Mouse (Mus musculus) stomach, embryonic 16.5 days (tissue): ENCODE data around the gene Masp2. TPM values are rescaled to one million over a fixed set of nuclear protein-coding genes. Genes with fewer than 3 reads are reported as not detected.
A peak's percentile ranks its signal among the peaks of the same experiment; 100 is the strongest.

Experiments
- ATAC-seq: fragments of 200-750 bp; cut with Nextera tagmentation; 2 replicates; pipeline ENCODE4 v1.8.0; 2017; ENCODE audit warnings: moderate number of reproducible peaks, moderate TSS enrichment; ENCODE audit not compliant: insufficient read depth, low FRiP score
- H3K27ac ChIP-seq: fragments of 300-500 bp; sonication (generic); 2 replicates; pipeline ENCODE4 v1.5.1; 2014; ENCODE audit warnings: low read length
- H3K27me3 ChIP-seq: fragments of 300-500 bp; sonication (generic); 2 replicates; pipeline ENCODE4 v1.6.1; 2014; ENCODE audit warnings: low read length, control low read depth, mixed read lengths; ENCODE audit not compliant: control insufficient read depth, insufficient read depth
- H3K36me3 ChIP-seq: fragments of 300-500 bp; sonication (generic); 2 replicates; pipeline ENCODE4 v1.6.1; 2014; ENCODE audit warnings: low read length; ENCODE audit not compliant: control insufficient read depth, insufficient read depth
- H3K4me1 ChIP-seq: fragments of 300-500 bp; sonication (generic); 2 replicates; pipeline ENCODE4 v1.6.1; 2014; ENCODE audit warnings: low read length, control low read depth, mixed read lengths; ENCODE audit not compliant: control insufficient read depth, insufficient read depth
- H3K4me2 ChIP-seq: fragments of 300-500 bp; sonication (generic); 2 replicates; pipeline ENCODE4 v1.6.1; 2014; ENCODE audit warnings: low read depth, low read length, mixed read lengths
- H3K4me3 ChIP-seq: fragments of 300-500 bp; sonication (generic); replicated peaks from 2 replicates; pipeline ENCODE4 v1.5.1; 2014; ENCODE audit warnings: mild to moderate bottlenecking, low read length
- H3K9ac ChIP-seq: fragments of 300-500 bp; sonication (generic); 2 replicates; pipeline ENCODE4 v1.6.1; 2014; ENCODE audit warnings: low read length
- H3K9me3 ChIP-seq: fragments of 300-500 bp; sonication (generic); replicated peaks from 2 replicates; pipeline ENCODE4 v1.6.1; 2016; ENCODE audit warnings: low read length, control low read depth; ENCODE audit not compliant: control insufficient read depth
- WGBS: fragments of 180-500 bp; shearing (Covaris S2); extraction: QIAGEN DNeasy Blood & Tissue Kit; methylation state at CpG from one replicate; pipeline ENCODE4 v1.1.7; 2014; 5-methylcytosine and 5-hydroxymethylcytosine counted together
- polyA plus RNA-seq: library from polyadenylated mRNA; unstranded; fragments of >200 nt; fragmentation: Nextera tagmentation; extraction: Ambion mirVana; gene quantifications from 2 replicates; pipeline ENCODE4 v1.2.1, GENCODE M21; 2015

Masp2 gene
- polyA plus RNA-seq, 1 experiment from 2014 or later, result 1.8 TPM

- H3K4me2 ChIP-seq, result no peak overlapping the region
- ATAC-seq, result peak; percentile 55; the same call in 1 of the 2 replicates
Measured at GRCm38 (mm10) chr4:148639455-148639854, 37.1 kb downstream of the Masp2 start.

GRCm38 (mm10) chr4:148641121-148641520 lies 38.8 kb downstream of the Masp2 start:
- Histone ChIP-seq H3K4me3 (no peak overlapping the region), H3K9me3 (no peaks in the 10 kb centered on the region), H3K9ac (no peak overlapping the region), H3K27ac (no peak overlapping the region), H3K36me3 (no peaks in the 10 kb centered on the region), H3K4me2 (no peak overlapping the region), H3K27me3 (no peaks in the 10 kb centered on the region), H3K4me1 (no peaks in the 10 kb centered on the region)
- WGBS, result 73% methylated on average over 5 of the region's 5 CpGs
- ATAC-seq, result no peak

More at GRCm38 (mm10) chr4:148639455-148639854, 37.1 kb downstream of the Masp2 start:
- H3K36me3 ChIP-seq, result no peaks in the 10 kb centered on the region
- no peak overlapping the region for H3K4me3 ChIP-seq
- H3K27ac ChIP-seq, result no peak overlapping the region
- H3K4me1 ChIP-seq, result no peaks in the 10 kb centered on the region
- WGBS, result 77% methylated on average over 2 of the region's 2 CpGs
- no peaks in the 10 kb centered on the region for H3K27me3 ChIP-seq
- no peak overlapping the region for H3K9ac ChIP-seq
- H3K9me3 ChIP-seq, result no peaks in the 10 kb centered on the region

- ATAC-seq, result 0 out of 2 replicates have a peak, but pooled peaks have one; percentile 16
- peaks cover 3% of the 10 kb centered on the region; the same call in 1 of the 2 replicates for H3K4me1 ChIP-seq
- H3K9me3 ChIP-seq, result no peaks in the 10 kb centered on the region
- H3K4me2 ChIP-seq, result peak within 1 kb of the TSS; percentile 49
- H3K9ac ChIP-seq, result peak within 1 kb of the TSS; percentile 60
- no peaks in the 10 kb centered on the region for H3K36me3 ChIP-seq
- peak within 1 kb of the TSS; percentile 25 for H3K4me3 ChIP-seq
- WGBS, result 52% methylated on average over 15 of the region's 15 CpGs
- H3K27me3 ChIP-seq, result no peaks in the 10 kb centered on the region
- H3K27ac ChIP-seq, result no peak within 1 kb of the TSS
Measured at GRCm38 (mm10) chr4:148643291-148644156, 41.2 kb downstream of the Masp2 start, which contains the start of gene Gm572. TSS of gene Gm572 (plus strand) at chr4:148643317.

- Histone ChIP-seq H3K9ac (peak overlapping the region; percentile 60), H3K27ac (no peak overlapping the region)
- no peak for ATAC-seq
Measured at GRCm38 (mm10) chr4:148644157-148644511, 41.8 kb downstream of the Masp2 start.

GRCm38 (mm10) chr4:148644926-148645325 lies 42.6 kb downstream of the Masp2 start:
- H3K4me3 ChIP-seq, result no peak overlapping the region

More at GRCm38 (mm10) chr4:148644157-148644511, 41.8 kb downstream of the Masp2 start:
- Histone ChIP-seq H3K27me3 (no peaks in the 10 kb centered on the region), H3K4me3 (peak overlapping the region; percentile 25), H3K4me1 (peaks cover 3% of the 10 kb centered on the region; the same call in 1 of the 2 replicates), H3K36me3 (no peaks in the 10 kb centered on the region), H3K9me3 (no peaks in the 10 kb centered on the region), H3K4me2 (peak overlapping the region; percentile 49)
- WGBS, result 2% methylated on average over 9 of the region's 9 CpGs

GRCm38 (mm10) chr4:148646616-148647015 lies 44.3 kb downstream of the Masp2 start:
- Histone ChIP-seq H3K27me3 (no peaks in the 10 kb centered on the region), H3K4me1 (peaks cover 3% of the 10 kb centered on the region; the same call in 1 of the 2 replicates), H3K9ac (no peak overlapping the region), H3K4me2 (0 out of 2 replicates have a peak overlapping the region, but pooled peaks have one; percentile 5), H3K9me3 (no peaks in the 10 kb centered on the region), H3K36me3 (no peaks in the 10 kb centered on the region), H3K27ac (no peak overlapping the region), H3K4me3 (no peak overlapping the region)
- 42% methylated on average over 11 of the region's 11 CpGs for WGBS
- ATAC-seq, result peak; percentile 77

More at GRCm38 (mm10) chr4:148644926-148645325, 42.6 kb downstream of the Masp2 start:
- Histone ChIP-seq H3K9me3 (no peaks in the 10 kb centered on the region), H3K36me3 (no peaks in the 10 kb centered on the region), H3K4me2 (no peak overlapping the region), H3K9ac (no peak overlapping the region), H3K27me3 (no peaks in the 10 kb centered on the region), H3K27ac (no peak overlapping the region), H3K4me1 (peaks cover 3% of the 10 kb centered on the region; the same call in 1 of the 2 replicates)
- 87% methylated on average over 6 of the region's 6 CpGs for WGBS
- ATAC-seq, result no peak

- ATAC-seq, result no peak
- WGBS, result 60% methylated on average over 3 of the region's 3 CpGs
Measured at GRCm38 (mm10) chr4:148649309-148649708, 47.0 kb downstream of the Masp2 start.

GRCm38 (mm10) chr4:148651045-148651444 lies 48.7 kb downstream of the Masp2 start:
- Histone ChIP-seq H3K4me1 (peaks cover 3% of the 10 kb centered on the region; the same call in 1 of the 2 replicates), H3K4me2 (no peak overlapping the region), H3K9ac (0 out of 2 replicates have a peak overlapping the region, but pooled peaks have one; percentile 19), H3K36me3 (no peaks in the 10 kb centered on the region), H3K9me3 (no peaks in the 10 kb centered on the region), H3K27me3 (no peaks in the 10 kb centered on the region), H3K27ac (no peak overlapping the region), H3K4me3 (no peak overlapping the region)
- 43% methylated on average over 9 of the region's 9 CpGs for WGBS
- ATAC-seq, result no peak

More at GRCm38 (mm10) chr4:148649309-148649708, 47.0 kb downstream of the Masp2 start:
- Histone ChIP-seq H3K4me3 (no peak overlapping the region), H3K4me1 (peaks cover 3% of the 10 kb centered on the region; the same call in 1 of the 2 replicates), H3K36me3 (no peaks in the 10 kb centered on the region), H3K9me3 (no peaks in the 10 kb centered on the region), H3K27me3 (no peaks in the 10 kb centered on the region), H3K27ac (no peak overlapping the region), H3K9ac (no peak overlapping the region), H3K4me2 (no peak overlapping the region)
